Mouse (Mus musculus): ENCODE data around the gene Gm34653.
A peak's percentile ranks its signal among the peaks of the same experiment; 100 is the strongest.
"Not testable (repeated sequence)": the region's sequence is repeated elsewhere in the genome, so short reads cannot be mapped to it uniquely, and the experiment has no call there.

Gene Gm34653

GRCm38 (mm10) chr2:34832766-34833457 is at the start of gene Gm34653:
TSS of gene Gm34653 (plus strand) at chr2:34833007.
- DNase-seq (ENCODE audit: low spot score in 2 of 2), result peak in 1 of 2 experiments; percentile 13

- DNase-seq (ENCODE audit: low spot score in 2 of 2), result no peak
Measured at GRCm38 (mm10) chr2:34783064-34784020, 49.5 kb upstream of the Gm34653 start.

- peak in 1 of 2 experiments; percentile 24 for DNase-seq (ENCODE audit: low spot score in 2 of 2)
Measured at GRCm38 (mm10) chr2:34784085-34784484, 48.7 kb upstream of the Gm34653 start.

- DNase-seq (ENCODE audit: low spot score in 2 of 2), result no peak
Measured at GRCm38 (mm10) chr2:34790282-34790681, 42.5 kb upstream of the Gm34653 start.

GRCm38 (mm10) chr2:34792543-34792942 is 40.3 kb upstream of the Gm34653 start:
- DNase-seq (ENCODE audit: low spot score in 2 of 2), result not testable (repeated sequence)

GRCm38 (mm10) chr2:34794511-34794910 is 38.3 kb upstream of the Gm34653 start:
- no peak for DNase-seq (ENCODE audit: low spot score in 2 of 2)

GRCm38 (mm10) chr2:34795426-34795825 is 37.4 kb upstream of the Gm34653 start:
- DNase-seq (ENCODE audit: low spot score in 2 of 2), result no peak

- DNase-seq (ENCODE audit: low spot score in 2 of 2), result peak; percentile 71 to 83
Measured at GRCm38 (mm10) chr2:34799357-34800256, 33.2 kb upstream of the Gm34653 start, which contains the start of gene Rabepk. TSS of gene Rabepk (minus strand) at chr2:34799912.

GRCm38 (mm10) chr2:34800371-34800770 is 32.4 kb upstream of the Gm34653 start:
- no peak for DNase-seq (ENCODE audit: low spot score in 2 of 2)

- DNase-seq (ENCODE audit: low spot score in 2 of 2), result peak; percentile 88 to 96
Measured at GRCm38 (mm10) chr2:34801516-34802482, 31.0 kb upstream of the Gm34653 start.

GRCm38 (mm10) chr2:34802565-34803245 is 30.1 kb upstream of the Gm34653 start:
- not testable (repeated sequence) for DNase-seq (ENCODE audit: low spot score in 2 of 2)

- DNase-seq (ENCODE audit: low spot score in 2 of 2), result no peak
Measured at GRCm38 (mm10) chr2:34803746-34804145, 29.1 kb upstream of the Gm34653 start.

GRCm38 (mm10) chr2:34804172-34804571 is 28.6 kb upstream of the Gm34653 start:
- DNase-seq (ENCODE audit: low spot score in 2 of 2), result no peak

- no peak for DNase-seq (ENCODE audit: low spot score in 2 of 2)
Measured at GRCm38 (mm10) chr2:34804815-34805214, 28.0 kb upstream of the Gm34653 start.

GRCm38 (mm10) chr2:34805364-34805950 is 27.4 kb upstream of the Gm34653 start:
- DNase-seq (ENCODE audit: low spot score in 2 of 2), result no peak

GRCm38 (mm10) chr2:34808057-34808456 is 24.8 kb upstream of the Gm34653 start:
- DNase-seq (ENCODE audit: low spot score in 2 of 2), result no peak

- DNase-seq (ENCODE audit: low spot score in 2 of 2), result no peak
Measured at GRCm38 (mm10) chr2:34809568-34809967, 23.2 kb upstream of the Gm34653 start.

- DNase-seq (ENCODE audit: low spot score in 2 of 2), result no peak
Measured at GRCm38 (mm10) chr2:34810775-34811174, 22.0 kb upstream of the Gm34653 start.

GRCm38 (mm10) chr2:34812706-34813105 is 20.1 kb upstream of the Gm34653 start:
- DNase-seq (ENCODE audit: low spot score in 2 of 2), result no peak

Data from urinary bladder, adult 18-20 months (tissue).